Mouse (Mus musculus): ENCODE data around the gene Catsper3. TPM values are rescaled to one million over a fixed set of nuclear protein-coding genes. Genes with fewer than 3 reads are reported as not detected.
A peak's percentile ranks its signal among the peaks of the same experiment; 100 is the strongest.

Catsper3 gene
- total and polyA plus RNA-seq, 2 experiments from 2014 or later, result 0.19 TPM; not detected in 1

DNA sequence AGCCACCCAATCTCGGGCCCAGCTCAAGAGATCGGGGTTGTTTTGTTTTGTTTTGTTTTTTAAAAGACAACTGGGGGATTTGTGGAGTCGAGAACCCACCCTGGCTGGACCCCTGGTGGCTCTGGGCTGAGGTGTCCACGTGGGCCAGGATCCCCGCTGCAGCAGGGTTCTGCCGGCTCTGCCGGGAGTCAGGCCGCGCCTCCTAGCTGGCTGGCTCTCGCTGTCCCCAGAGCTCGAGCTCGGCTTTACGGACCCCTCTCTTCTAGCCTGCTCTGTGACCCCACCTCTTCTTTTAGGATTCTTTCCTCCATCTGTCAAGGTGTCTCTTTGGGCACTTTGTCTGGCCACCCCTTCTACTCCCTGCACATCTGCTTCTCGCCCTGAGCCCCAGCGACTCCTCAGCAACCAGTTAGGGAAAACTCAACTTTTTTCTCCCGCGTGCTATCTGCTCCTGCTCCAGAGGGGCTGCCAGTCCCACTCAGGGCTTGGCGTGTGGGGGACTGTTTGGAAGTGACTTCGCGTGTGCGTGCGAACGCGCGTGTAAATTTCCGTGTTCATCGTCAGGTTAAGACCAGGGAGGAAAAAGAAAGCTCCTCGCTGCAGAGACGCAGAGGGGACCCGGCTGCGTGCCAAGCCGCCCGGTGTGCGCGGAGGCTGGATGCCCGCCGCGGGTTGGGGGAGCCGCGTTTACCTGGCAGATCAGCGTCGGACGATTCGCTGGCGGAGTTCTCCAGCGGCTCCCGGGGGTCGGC, 45.9 kb downstream of the Catsper3 start:
- H3K9me3 ChIP-seq (ENCODE audit: low read length), result no peaks in the 10 kb centered on the region
- peak overlapping the region; percentile 7; the same call in 1 of the 2 replicates for H3K4me3 ChIP-seq (ENCODE audit: low read depth, low read length)
- H3K27ac ChIP-seq (ENCODE audit: low read depth, low read length), result no peak overlapping the region
- no peaks in the 10 kb centered on the region for H3K36me3 ChIP-seq (ENCODE audit: insufficient read depth)
- WGBS, result under 1% methylated on average over 48 of the region's 48 CpGs
- DNase-seq (no peak), ATAC-seq (no peak)
- no peaks in the 10 kb centered on the region for H3K4me1 ChIP-seq (ENCODE audit: insufficient read depth)
- no peak overlapping the region for H3K9ac ChIP-seq
- TF ChIP-seq CTCF (IDR thresholded peaks at IDR 0.05; ENCODE audit: low read depth), result no peak
- H3K4me2 ChIP-seq (ENCODE audit: low read depth), result no peak overlapping the region
- peaks cover 68% of the 10 kb centered on the region for H3K27me3 ChIP-seq (ENCODE audit: insufficient read depth, low read length)

DNA sequence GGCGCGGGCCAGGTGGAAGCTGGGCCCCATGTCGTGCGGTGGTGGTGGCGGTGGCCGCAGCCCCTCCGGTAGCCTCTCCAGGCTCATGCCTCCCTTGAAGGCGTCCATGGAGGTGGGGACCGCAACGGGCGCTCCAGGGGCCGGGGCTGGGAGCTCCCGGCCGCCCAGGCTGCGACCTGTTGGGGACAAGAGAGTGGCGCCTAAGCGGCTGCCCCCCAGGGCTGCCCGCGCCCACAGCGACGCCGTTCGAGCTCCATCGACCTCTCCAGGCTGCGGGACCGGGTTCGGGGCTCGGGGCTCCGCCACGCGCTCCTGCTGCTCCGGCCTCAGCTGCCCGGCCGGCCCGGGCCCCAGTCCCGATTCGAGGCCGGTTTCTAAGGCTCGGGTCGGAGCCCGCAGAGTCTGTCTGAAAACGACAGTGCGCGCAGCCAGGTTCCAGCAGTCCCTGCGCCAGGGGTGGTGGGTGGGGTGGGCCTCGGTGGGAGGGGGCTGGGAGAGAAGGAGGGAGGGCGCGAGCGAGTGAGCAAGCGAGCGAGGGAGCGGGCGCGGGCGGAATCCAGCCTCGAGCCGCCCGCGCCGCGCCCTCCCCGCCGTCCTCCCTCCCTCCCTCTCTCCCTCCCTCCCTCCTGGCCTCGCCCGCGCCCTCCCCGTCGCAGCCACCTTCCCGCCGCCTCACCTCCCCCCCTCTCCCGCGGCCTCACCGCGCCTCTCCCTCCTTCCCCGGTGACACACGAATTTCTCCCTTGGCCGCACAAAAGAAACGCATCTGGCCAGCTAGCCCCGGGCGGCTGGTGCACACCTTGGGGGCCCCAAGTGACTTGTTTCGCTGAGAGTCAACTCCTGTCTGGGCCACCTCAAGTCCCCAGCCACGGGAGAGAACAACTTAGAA, 46.7 kb downstream of the Catsper3 start:
- Histone ChIP-seq H3K4me1 (ENCODE audit: insufficient read depth) (no peaks in the 10 kb centered on the region), H3K9me3 (ENCODE audit: low read length) (no peaks in the 10 kb centered on the region), H3K4me3 (ENCODE audit: low read depth, low read length) (peak overlapping the region; percentile 7; the same call in 1 of the 2 replicates), H3K9ac (no peak overlapping the region), H3K36me3 (ENCODE audit: insufficient read depth) (no peaks in the 10 kb centered on the region), H3K27me3 (ENCODE audit: insufficient read depth, low read length) (peaks cover 73% of the 10 kb centered on the region), H3K4me2 (ENCODE audit: low read depth) (no peak overlapping the region), H3K27ac (ENCODE audit: low read depth, low read length) (no peak overlapping the region)
- WGBS, result 2% methylated on average over 72 of the region's 82 CpGs
- TF ChIP-seq CTCF (IDR thresholded peaks at IDR 0.05; ENCODE audit: low read depth), result no peak
- no peak for DNase-seq
- no peak for ATAC-seq

DNA sequence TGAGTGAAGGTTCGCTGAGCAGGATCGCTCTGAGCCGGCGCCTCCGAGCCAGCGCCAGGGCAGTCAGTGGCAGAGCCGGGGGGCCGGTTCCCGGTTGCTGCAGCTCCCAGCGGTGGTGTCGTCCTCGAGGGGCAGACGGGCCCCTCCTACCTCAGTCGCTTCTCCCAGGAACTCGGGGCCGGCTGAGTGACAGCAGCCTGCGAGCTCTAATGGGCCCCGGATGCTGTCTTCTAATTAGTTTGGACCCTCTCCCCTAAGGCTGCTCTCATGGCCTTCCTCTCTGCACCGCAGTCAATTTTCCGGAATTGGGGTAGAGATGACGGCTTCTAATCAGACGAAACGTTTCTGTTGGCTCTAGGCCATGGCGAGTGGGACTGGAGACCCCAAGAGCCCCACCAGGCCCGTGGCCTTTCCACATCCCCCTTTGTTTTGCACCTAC, 47.4 kb downstream of the Catsper3 start:
- Histone ChIP-seq H3K27ac (ENCODE audit: low read depth, low read length) (no peak overlapping the region), H3K4me3 (ENCODE audit: low read depth, low read length) (no peak overlapping the region), H3K36me3 (ENCODE audit: insufficient read depth) (no peaks in the 10 kb centered on the region), H3K27me3 (ENCODE audit: insufficient read depth, low read length) (peaks cover 79% of the 10 kb centered on the region), H3K4me2 (ENCODE audit: low read depth) (no peak overlapping the region), H3K9me3 (ENCODE audit: low read length) (no peaks in the 10 kb centered on the region), H3K9ac (no peak overlapping the region), H3K4me1 (ENCODE audit: insufficient read depth) (no peaks in the 10 kb centered on the region)
- no peak for DNase-seq
- no peak for TF ChIP-seq CTCF (IDR thresholded peaks at IDR 0.05; ENCODE audit: low read depth)
- no peak for ATAC-seq
- 3% methylated on average over 25 of the region's 25 CpGs for WGBS

DNA sequence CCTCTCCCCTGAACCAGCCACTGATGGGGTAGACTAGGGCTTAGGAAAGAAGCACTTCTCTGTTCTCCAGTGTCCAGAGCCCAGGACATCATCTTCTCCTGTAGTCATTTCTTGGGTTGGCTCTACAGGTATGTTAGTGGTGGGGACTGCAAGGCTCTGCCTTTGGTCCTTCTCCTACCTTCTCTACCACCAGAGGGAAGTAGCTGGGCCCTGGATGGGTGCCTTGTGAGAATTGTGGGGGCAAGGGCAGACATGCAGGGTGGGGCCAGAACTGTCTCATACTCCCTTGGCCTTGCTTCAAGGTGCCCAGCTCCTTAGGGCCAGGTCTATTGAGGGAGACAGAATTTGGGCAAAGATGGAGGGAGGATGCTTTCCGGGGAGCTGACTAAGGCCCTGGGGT, 48.2 kb downstream of the Catsper3 start:
- Histone ChIP-seq H3K9me3 (ENCODE audit: low read length) (no peaks in the 10 kb centered on the region), H3K27me3 (ENCODE audit: insufficient read depth, low read length) (peaks cover 83% of the 10 kb centered on the region), H3K36me3 (ENCODE audit: insufficient read depth) (no peaks in the 10 kb centered on the region), H3K27ac (ENCODE audit: low read depth, low read length) (no peak overlapping the region), H3K4me1 (ENCODE audit: insufficient read depth) (no peaks in the 10 kb centered on the region), H3K4me2 (ENCODE audit: low read depth) (no peak overlapping the region), H3K9ac (no peak overlapping the region), H3K4me3 (ENCODE audit: low read depth, low read length) (no peak overlapping the region)
- 28% methylated on average over 1 of the region's 1 CpGs for WGBS
- peak; percentile 14; the same call in 1 of the 2 replicates for TF ChIP-seq CTCF (IDR thresholded peaks at IDR 0.05; ENCODE audit: low read depth)
- DNase-seq (no peak), ATAC-seq (no peak)

DNA sequence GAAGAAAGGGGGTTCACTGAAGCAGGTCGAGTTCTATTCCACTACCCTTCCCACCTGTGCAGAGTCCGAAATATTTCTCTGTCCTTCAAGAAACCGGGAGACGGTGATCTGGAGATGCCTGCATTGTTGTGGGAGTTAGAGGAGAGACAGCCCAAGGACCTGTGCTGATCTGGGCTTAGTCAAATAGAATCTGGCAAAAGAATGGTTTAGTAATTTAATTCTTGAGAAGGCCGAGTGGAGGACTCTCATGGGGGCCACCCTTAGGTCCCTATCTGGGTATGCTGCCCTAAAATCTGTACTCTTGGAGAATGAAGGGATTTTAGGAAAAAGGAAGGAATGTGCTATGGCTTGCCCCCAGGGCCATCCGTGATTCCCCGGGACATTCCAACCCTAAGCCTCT, 49.6 kb downstream of the Catsper3 start:
- Histone ChIP-seq H3K4me2 (ENCODE audit: low read depth) (no peak overlapping the region), H3K9me3 (ENCODE audit: low read length) (no peaks in the 10 kb centered on the region), H3K36me3 (ENCODE audit: insufficient read depth) (no peaks in the 10 kb centered on the region), H3K9ac (no peak overlapping the region), H3K27ac (ENCODE audit: low read depth, low read length) (no peak overlapping the region), H3K4me1 (ENCODE audit: insufficient read depth) (no peaks in the 10 kb centered on the region), H3K4me3 (ENCODE audit: low read depth, low read length) (no peak overlapping the region), H3K27me3 (ENCODE audit: insufficient read depth, low read length) (peaks cover 82% of the 10 kb centered on the region)
- DNase-seq (no peak), ATAC-seq (no peak)
- 1% methylated on average over 7 of the region's 7 CpGs for WGBS
- no peak for TF ChIP-seq CTCF (IDR thresholded peaks at IDR 0.05; ENCODE audit: low read depth)

DNA sequence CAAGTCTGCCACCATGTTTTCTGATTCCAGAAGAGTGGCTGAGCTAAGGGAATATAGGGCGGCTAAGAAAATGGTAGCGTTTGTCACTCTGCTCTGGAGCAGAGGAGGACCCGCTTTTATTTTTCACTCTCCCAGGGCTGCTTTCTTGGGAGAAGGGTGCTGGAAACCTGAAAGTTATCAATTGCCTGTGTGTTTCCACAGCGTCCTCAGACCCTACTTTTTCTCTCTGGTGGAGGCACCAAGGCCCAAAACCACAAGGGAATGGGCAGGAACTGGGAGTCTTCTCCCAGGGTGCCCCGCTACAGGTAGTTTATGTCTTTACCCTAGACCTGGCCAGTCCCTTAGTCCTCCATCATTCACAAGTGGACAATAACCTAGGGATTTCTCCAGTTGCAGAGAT, 50.3 kb downstream of the Catsper3 start:
- Histone ChIP-seq H3K4me3 (ENCODE audit: low read depth, low read length) (no peak overlapping the region), H3K27me3 (ENCODE audit: insufficient read depth, low read length) (peaks cover 81% of the 10 kb centered on the region), H3K4me1 (ENCODE audit: insufficient read depth) (no peaks in the 10 kb centered on the region), H3K4me2 (ENCODE audit: low read depth) (no peak overlapping the region), H3K9ac (no peak overlapping the region), H3K27ac (ENCODE audit: low read depth, low read length) (no peak overlapping the region), H3K36me3 (ENCODE audit: insufficient read depth) (no peaks in the 10 kb centered on the region), H3K9me3 (ENCODE audit: low read length) (no peaks in the 10 kb centered on the region)
- 8% methylated on average over 5 of the region's 5 CpGs for WGBS
- ATAC-seq (no peak), DNase-seq (no peak)
- TF ChIP-seq CTCF (IDR thresholded peaks at IDR 0.05; ENCODE audit: low read depth), result no peak

All from forebrain, postnatal 0 days (tissue).